Mouse (Mus musculus) CH12.LX (cell line): ENCODE measurements around the gene Lemd2. TPM values are rescaled to one million over a fixed set of nuclear protein-coding genes. Genes with fewer than 3 reads are reported as not detected.
A peak's percentile ranks its signal among the peaks of the same experiment; 100 is the strongest.

Experiments used
- DNase-seq: peaks from one replicate; pipeline ENCODE4 v3.0.0-alpha.2; 2013; ENCODE audit errors: extremely low read depth
- H3K27ac ChIP-seq: 2 replicates; pipeline ENCODE4 v1.5.1; 2012; ENCODE audit warnings: low read depth, mild to moderate bottlenecking, control low read depth, moderate library complexity; ENCODE audit not compliant: insufficient read depth
- H3K27me3 ChIP-seq: replicated peaks from 2 replicates; pipeline ENCODE3; 2012; ENCODE audit warnings: inconsistent platforms
- H3K36me3 ChIP-seq, 2 experiments: replicated peaks in 1 of 2; 2 replicates each; pipeline versions ENCODE3 to v1.6.1; 2012; ENCODE audit warnings: inconsistent platforms in 1 of 2, low read length in 1 of 2, mild to moderate bottlenecking in 1 of 2, mixed read lengths in 1 of 2, moderate library complexity in 1 of 2; ENCODE audit not compliant: control insufficient read depth in 1 of 2, insufficient read depth in 1 of 2
- H3K4me1 ChIP-seq, 2 experiments: 2 replicates each; pipeline ENCODE4 v1.6.1; 2012; ENCODE audit warnings: inconsistent platforms in 1 of 2, moderate library complexity in 1 of 2; ENCODE audit not compliant: insufficient read depth in 2 of 2, control insufficient read depth in 1 of 2
- H3K4me2 ChIP-seq: 2 replicates; pipeline ENCODE4 v1.6.1; 2012; ENCODE audit warnings: low read depth, mild to moderate bottlenecking, control low read depth; ENCODE audit not compliant: poor library complexity, insufficient read depth, severe bottlenecking
- H3K4me3 ChIP-seq, 3 experiments: fragments of 150-350 bp in 1 of 3; sonication (generic) in 1 of 3; replicated peaks in 1 of 3; 2 replicates each; pipeline versions ENCODE3 to v1.5.1; 2011 to 2012; ENCODE audit warnings: low read depth in 2 of 3, low read length in 2 of 3, mild to moderate bottlenecking in 2 of 3, moderate library complexity in 2 of 3, control low read depth in 1 of 3, improper control_type of control experiment in 1 of 3, inconsistent platforms in 1 of 3, mixed read lengths in 1 of 3; ENCODE audit not compliant: poor library complexity in 1 of 3
- H3K79me2 ChIP-seq: replicated peaks from 2 replicates; pipeline ENCODE4 v1.6.1; 2012; ENCODE audit warnings: mild to moderate bottlenecking, moderate library complexity; ENCODE audit not compliant: control insufficient read depth, poor library complexity, insufficient read depth, severe bottlenecking; ENCODE audit errors: extremely low read depth
- H3K9ac ChIP-seq: 2 replicates; pipeline ENCODE4 v1.6.1; 2012; ENCODE audit warnings: low read depth, mild to moderate bottlenecking, control low read depth, moderate library complexity; ENCODE audit not compliant: insufficient read depth
- H3K9me3 ChIP-seq: replicated peaks from 2 replicates; pipeline ENCODE3; 2012; ENCODE audit warnings: low read length, inconsistent platforms, mixed read lengths
- BHLHE40 ChIP-seq: IDR thresholded peaks from 2 replicates; pipeline ENCODE4 v1.6.1; 2011; ENCODE audit warnings: mild to moderate bottlenecking, low read depth, low read length, improper control_type of control experiment
- CHD1 ChIP-seq: IDR thresholded peaks from 2 replicates; pipeline ENCODE4 v1.6.1; 2012; ENCODE audit warnings: low read depth, low read length, improper control_type of control experiment, inconsistent platforms
- CHD2 ChIP-seq: IDR thresholded peaks from 2 replicates; pipeline ENCODE4 v1.6.1; 2011; ENCODE audit warnings: low read length, improper control_type of control experiment
- CTCF ChIP-seq, 2 experiments: IDR thresholded peaks in 1 of 2; conservative IDR thresholded peaks in 1 of 2; 2 replicates each; pipeline ENCODE4 v1.5.1; 2011 to 2012; ENCODE audit warnings: low read depth in 2 of 2, low read length in 2 of 2, improper control_type of control experiment in 1 of 2, inconsistent platforms in 1 of 2, mild to moderate bottlenecking in 1 of 2, moderate library complexity in 1 of 2
- E2F4 ChIP-seq: IDR thresholded peaks from 2 replicates; pipeline ENCODE4 v1.6.1; 2011; ENCODE audit warnings: low read depth, low read length, improper control_type of control experiment; ENCODE audit not compliant: insufficient replicate concordance
- ELF1 ChIP-seq: IDR thresholded peaks from 2 replicates; pipeline ENCODE4 v1.6.1; 2014; ENCODE audit warnings: low read depth, mild to moderate bottlenecking, inconsistent platforms, low read length, improper control_type of control experiment
- EP300 ChIP-seq: IDR thresholded peaks from 2 replicates; pipeline ENCODE4 v1.6.1; 2011; ENCODE audit warnings: low read length, improper control_type of control experiment
- ETS1 ChIP-seq: conservative IDR thresholded peaks from 2 replicates; pipeline ENCODE4 v1.6.1; 2012; ENCODE audit warnings: low read depth, mild to moderate bottlenecking, inconsistent platforms, low read length, improper control_type of control experiment, moderate library complexity
- GABPA ChIP-seq: IDR thresholded peaks from 2 replicates; pipeline ENCODE4 v1.6.1; 2012; ENCODE audit warnings: low read depth, low read length, improper control_type of control experiment, inconsistent platforms; ENCODE audit not compliant: insufficient replicate concordance
- HCFC1 ChIP-seq: IDR thresholded peaks from 2 replicates; pipeline ENCODE4 v1.6.1; 2012; ENCODE audit warnings: low read depth, mild to moderate bottlenecking, inconsistent platforms, low read length, improper control_type of control experiment
- IRF4 ChIP-seq: IDR thresholded peaks from 2 replicates; pipeline ENCODE4 v1.6.1; 2014; ENCODE audit warnings: low read depth, mild to moderate bottlenecking, inconsistent platforms, low read length, improper control_type of control experiment
- JUN ChIP-seq: IDR thresholded peaks from 2 replicates; pipeline ENCODE4 v1.6.1; 2011; ENCODE audit warnings: low read depth, mild to moderate bottlenecking, low read length, improper control_type of control experiment, moderate library complexity; ENCODE audit not compliant: insufficient read depth
- JUND ChIP-seq: conservative IDR thresholded peaks from 2 replicates; pipeline ENCODE4 v1.6.1; 2011; ENCODE audit warnings: low read depth, low read length, improper control_type of control experiment
- KAT2A ChIP-seq: IDR thresholded peaks from 2 replicates; pipeline ENCODE4 v1.6.1; 2012; ENCODE audit warnings: low read length, improper control_type of control experiment, inconsistent platforms; ENCODE audit not compliant: insufficient replicate concordance
- MAFK ChIP-seq: IDR thresholded peaks from 2 replicates; pipeline ENCODE4 v1.6.1; 2011; ENCODE audit warnings: low read length, improper control_type of control experiment; ENCODE audit not compliant: insufficient replicate concordance
- MAX ChIP-seq: IDR thresholded peaks from 2 replicates; pipeline ENCODE4 v1.6.1; 2011; ENCODE audit warnings: low read length, improper control_type of control experiment
- MAZ ChIP-seq: IDR thresholded peaks from 2 replicates; pipeline ENCODE4 v1.6.1; 2012; ENCODE audit warnings: low read depth, mild to moderate bottlenecking, inconsistent platforms, low read length, improper control_type of control experiment, moderate library complexity
- MEF2A ChIP-seq: IDR thresholded peaks from 2 replicates; pipeline ENCODE4 v1.6.1; 2014; ENCODE audit warnings: low read depth, mild to moderate bottlenecking, inconsistent platforms, low read length, improper control_type of control experiment, borderline replicate concordance
- MXI1 ChIP-seq: IDR thresholded peaks from 2 replicates; pipeline ENCODE4 v1.6.1; 2011; ENCODE audit warnings: mild to moderate bottlenecking, low read depth, low read length, improper control_type of control experiment
- MYC ChIP-seq: IDR thresholded peaks from 2 replicates; pipeline ENCODE4 v1.6.1; 2011; ENCODE audit warnings: low read depth, mild to moderate bottlenecking, improper control_type of control experiment, low read length
- NELFE ChIP-seq: IDR thresholded peaks from 2 replicates; pipeline ENCODE4 v1.6.1; 2011; ENCODE audit warnings: low read depth, low read length, improper control_type of control experiment
- NRF1 ChIP-seq: IDR thresholded peaks from 2 replicates; pipeline ENCODE4 v1.6.1; 2014; ENCODE audit warnings: low read depth, mild to moderate bottlenecking, inconsistent platforms, low read length, improper control_type of control experiment, moderate library complexity
- PAX5 ChIP-seq: IDR thresholded peaks from 2 replicates; pipeline ENCODE4 v1.6.1; 2012; ENCODE audit warnings: low read length, inconsistent platforms, mixed read lengths
- POLR2A ChIP-seq: IDR thresholded peaks from 2 replicates; pipeline ENCODE4 v1.6.1; 2011; ENCODE audit warnings: low read depth, mild to moderate bottlenecking, improper control_type of control experiment, low read length
- POLR2AphosphoS2 ChIP-seq: IDR thresholded peaks from 2 replicates; pipeline ENCODE4 v1.6.1; 2011; ENCODE audit warnings: low read depth, low read length, improper control_type of control experiment
- RAD21 ChIP-seq: IDR thresholded peaks from 2 replicates; pipeline ENCODE4 v1.6.1; 2011; ENCODE audit warnings: low read depth, mild to moderate bottlenecking, low read length, improper control_type of control experiment, moderate library complexity
- RCOR1 ChIP-seq: conservative IDR thresholded peaks from 2 replicates; pipeline ENCODE4 v1.6.1; 2012; ENCODE audit warnings: low read depth, mild to moderate bottlenecking, inconsistent platforms, low read length, improper control_type of control experiment
- SIN3A ChIP-seq: IDR thresholded peaks from 2 replicates; pipeline ENCODE4 v1.6.1; 2012; ENCODE audit warnings: low read length, improper control_type of control experiment, inconsistent platforms
- SMC3 ChIP-seq: IDR thresholded peaks from 2 replicates; pipeline ENCODE4 v1.6.1; 2011; ENCODE audit warnings: low read depth, low read length, improper control_type of control experiment
- TBP ChIP-seq: conservative IDR thresholded peaks from 2 replicates; pipeline ENCODE4 v1.6.1; 2011; ENCODE audit warnings: low read depth, low read length, improper control_type of control experiment
- TCF12 ChIP-seq: IDR thresholded peaks from 2 replicates; pipeline ENCODE4 v1.6.1; 2014; ENCODE audit warnings: low read depth, mild to moderate bottlenecking, inconsistent platforms, low read length, improper control_type of control experiment
- UBTF ChIP-seq: IDR thresholded peaks from 2 replicates; pipeline ENCODE4 v1.6.1; 2012; ENCODE audit warnings: low read depth, mild to moderate bottlenecking, inconsistent platforms, low read length, improper control_type of control experiment, moderate library complexity
- USF1 ChIP-seq: IDR thresholded peaks from 2 replicates; pipeline ENCODE4 v1.6.1; 2014; ENCODE audit warnings: low read depth, mild to moderate bottlenecking, inconsistent platforms, low read length, improper control_type of control experiment
- USF2 ChIP-seq: conservative IDR thresholded peaks from 2 replicates; pipeline ENCODE4 v1.6.1; 2011; ENCODE audit warnings: low read depth, low read length, improper control_type of control experiment
- ZC3H11A ChIP-seq: IDR thresholded peaks from 2 replicates; pipeline ENCODE4 v1.6.1; 2012; ENCODE audit warnings: low read depth, mild to moderate bottlenecking, inconsistent platforms, low read length, improper control_type of control experiment
- ZKSCAN1 ChIP-seq: IDR thresholded peaks from 2 replicates; pipeline ENCODE4 v1.6.1; 2012; ENCODE audit warnings: low read depth, inconsistent platforms, low read length, improper control_type of control experiment, borderline replicate concordance
- ZMIZ1 ChIP-seq: IDR thresholded peaks from 2 replicates; pipeline ENCODE4 v1.6.1; 2012; ENCODE audit warnings: low read depth, mild to moderate bottlenecking, inconsistent platforms, low read length, improper control_type of control experiment
- ZNF384 ChIP-seq: IDR thresholded peaks from 2 replicates; pipeline ENCODE4 v1.6.1; 2012; ENCODE audit warnings: low read depth, low read length, improper control_type of control experiment, inconsistent platforms
- dilution Hi-C: fragments of 300-500 bp; cut with MboI; formaldehyde crosslinking; loops from 2 replicates; pipeline ENCODE4 v1.14.3; 2020; ENCODE audit warnings: low sequenced_read_pairs; ENCODE audit not compliant: extremely low pct_unique_long_range_greater_than_20kb, extremely low pct_ligation_motif_present
- in situ Hi-C: fragments of 300-500 bp; cut with MboI; formaldehyde crosslinking; loops from 3 replicates; pipeline ENCODE4 v1.14.3; 2019; ENCODE audit warnings: low sequenced_read_pairs, low pct_ligation_motif_present, low pct_unique_long_range_greater_than_20kb, mixed read lengths
- polyA plus RNA-seq: library from polyadenylated mRNA; unstranded; fragments of >175 nt; gene quantifications from 2 replicates; pipeline ENCODE4 v1.2.1, GENCODE M21; 2012; ENCODE audit warnings: low read depth; ENCODE audit not compliant: insufficient read length
- total RNA-seq, 2 experiments: library from RNA; depleted of rRNA; stranded (reverse); fragments of 300-350 nt in 1 of 2; fragments of >200 nt in 1 of 2; gene quantifications; 2 replicates each; pipeline ENCODE4 v1.2.3; 2012 to 2014

Lemd2 gene
- total RNA-seq (2012; rRNA removed) (26.5 and 28.8 TPM in 2 replicates), total RNA-seq (2014; rRNA removed) (15.1 and 15.5 TPM in 2 replicates), polyA plus RNA-seq (18.4 and 22.5 TPM in 2 replicates)

- peaks cover 2 to 10% of the 10 kb centered on the region in 2 experiments; a peak in 3 of 4 replicates for H3K4me1 ChIP-seq
- peak within 1 kb of the TSS; percentile 53 for H3K4me2 ChIP-seq
- peak within 1 kb of the TSS; percentile 67 for H3K27ac ChIP-seq
- peak within 1 kb of the TSS; percentile 74 to 94 (median 82) for H3K4me3 ChIP-seq
- peak; percentile 90 for DNase-seq
- TF ChIP-seq TCF12 (peak; percentile 84; the same call in 1 of the 2 replicates), NRF1 (peak; percentile 94), MXI1 (peak; percentile 72; the same call in 1 of the 2 replicates), RCOR1 (peak; percentile 100), TBP (no peak), JUN (no peak), MAFK (no peak), E2F4 (no peak), UBTF (no peak; the same call in 1 of the 2 replicates), ZC3H11A (no peak), EP300 (no peak), IRF4 (peak; percentile 41; the same call in 1 of the 2 replicates), PAX5 (no peak), POLR2AphosphoS2 (no peak), POLR2A (peak; percentile 82), MYC (peak; percentile 72; the same call in 1 of the 2 replicates), MAX (0 out of 2 replicates have a peak, but pooled peaks have one; percentile 42), CHD2 (no peak), KAT2A (peak; percentile 93; the same call in 1 of the 2 replicates), CTCF (conservative IDR thresholded peaks at IDR 0.05 in 1 of 2, IDR thresholded peaks at IDR 0.05 in 1 of 2; ENCODE audit: low read depth in 2 of 2, low read length in 2 of 2) (no peak), ZKSCAN1 (no peak), HCFC1 (peak; percentile 95), USF2 (no peak), RAD21 (no peak), SIN3A (no peak; the same call in 1 of the 2 replicates), ELF1 (peak; percentile 98), ZMIZ1 (no peak), NELFE (peak; percentile 73), SMC3 (no peak), MEF2A (peak; percentile 53), JUND (no peak), USF1 (no peak), ZNF384 (no peak), GABPA (peak; percentile 58; the same call in 1 of the 2 replicates), CHD1 (no peak), ETS1 (no peak), BHLHE40 (no peak), MAZ (peak; percentile 89)
- TF ChIP-seq, all 38 proteins: peak for 15
- dilution Hi-C loops (no loop called here), in situ Hi-C loops (no loop called here)
- Histone ChIP-seq H3K36me3 (peaks cover 19 to 33% of the 10 kb centered on the region in 2 experiments), H3K9ac (peak within 1 kb of the TSS; percentile 84), H3K79me2 (no peaks in the 10 kb centered on the region; the same call in 1 of the 2 replicates), H3K27me3 (peaks cover 6% of the 10 kb centered on the region), H3K9me3 (peaks cover 3% of the 10 kb centered on the region)
Observed at GRCm38 (mm10) chr17:27204075-27204909, at the start of gene Lemd2. Gene Lemd2, minus strand, starts transcription at chr17:27204469.
